Mouse (Mus musculus) heart, postnatal 36 days (tissue): ENCODE results near the gene Man1c1. TPM values are rescaled to one million over a fixed set of nuclear protein-coding genes. Genes with fewer than 3 reads are reported as not detected.
A peak's percentile ranks its signal among the peaks of the same experiment; 100 is the strongest.

Source experiments
- DNase-seq, 2 experiments: peaks; one replicate each; pipeline ENCODE4 v3.0.0; 2021 to 2022
- intact Hi-C: fragments of 180-260 bp; cut with DNase I; formaldehyde crosslinking; loops from one replicate; pipeline ENCODE4 v1.15.1; 2025
- total RNA-seq, 2 experiments: library from RNA; stranded (reverse); gene quantifications; 2 replicates each; pipeline ENCODE4 v1.2.3; 2021

The Man1c1 gene
- total RNA-seq = 10 to 100 TPM; 22.0 to 23.2 TPM

DNA sequence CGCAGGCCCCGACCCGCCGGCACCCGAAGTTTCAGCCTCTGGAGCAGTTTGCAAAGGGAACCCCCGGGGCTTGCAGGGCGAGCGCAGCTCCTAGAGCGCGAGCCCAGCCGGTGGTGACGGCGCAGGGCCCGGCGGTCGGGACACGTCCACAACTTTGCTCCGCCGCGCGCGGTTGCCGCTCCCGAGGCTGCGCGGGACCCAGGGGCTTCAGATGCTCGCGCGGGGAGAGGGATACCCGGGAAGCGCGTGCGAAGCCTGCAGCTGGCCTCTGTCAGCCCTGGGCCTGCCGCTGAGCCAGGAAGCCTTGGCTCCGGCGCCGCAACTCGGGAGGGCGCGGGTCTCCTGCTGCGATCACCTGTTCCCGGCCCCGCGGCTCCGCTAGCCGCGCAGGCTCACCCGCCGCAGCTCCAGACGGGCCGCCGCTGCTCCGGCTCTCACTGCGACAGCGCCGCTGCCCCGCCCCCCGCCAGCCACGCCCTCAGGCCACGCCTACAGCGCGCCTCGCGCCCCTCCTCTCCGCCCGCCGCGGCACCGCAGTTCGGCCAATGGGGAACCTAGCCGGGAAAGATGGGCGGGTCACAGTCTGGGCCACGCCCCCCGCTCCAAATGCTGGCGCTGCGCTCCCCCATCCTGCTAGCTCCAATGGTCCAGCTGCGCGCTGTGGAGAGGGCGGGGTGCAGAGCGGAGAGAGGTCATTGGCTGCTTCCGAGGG lies at the start of gene Man1c1:
Gene Man1c1, minus strand, starts transcription at position 456 of the 712 bp plus-strand sequence.
- peak; percentile 99 for DNase-seq
- intact Hi-C loops = loop anchor here (2.0 to 5.0 kb wide), 4 partner anchors 63 to 648 kb away; partner anchors contain the start of gene Srrm1

DNA sequence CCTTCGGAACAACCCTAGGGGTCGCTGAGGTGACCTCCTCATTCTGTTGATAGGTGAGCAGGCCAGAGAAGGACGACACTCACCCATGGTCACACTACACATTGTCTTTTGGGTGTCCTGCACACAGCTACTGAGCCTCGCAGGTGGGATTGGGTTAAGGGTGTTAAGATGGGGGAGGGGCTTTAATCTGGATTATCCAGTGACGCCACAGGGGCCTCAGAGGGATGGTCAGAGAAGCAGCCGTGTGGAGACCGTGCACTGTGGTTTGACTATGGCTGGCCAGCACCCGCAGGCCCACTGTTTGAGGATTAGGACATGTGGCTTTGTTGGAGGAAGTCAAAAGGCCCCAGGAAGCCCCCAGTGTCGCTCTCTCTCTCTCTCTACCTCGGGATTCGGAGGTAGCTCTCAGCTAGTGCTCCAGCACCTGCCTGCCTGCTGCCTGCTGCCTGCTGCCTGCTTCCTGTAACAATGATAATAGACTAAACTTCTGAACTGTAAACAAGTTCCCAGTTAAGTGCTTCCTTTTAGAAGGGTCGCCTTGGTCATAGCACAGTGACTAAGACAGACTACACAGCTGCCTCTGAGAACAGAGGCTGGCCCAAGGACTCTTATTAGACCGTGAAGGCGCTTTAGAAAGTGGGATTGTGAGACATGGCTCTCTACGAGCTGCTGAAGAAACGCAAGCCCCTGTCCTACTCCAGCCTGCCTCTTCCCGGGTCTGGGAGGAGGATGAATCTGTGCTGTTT lies 49.6 kb upstream of the Man1c1 start:
- no peak for DNase-seq
- intact Hi-C loops = loop anchor here (2.0 kb wide), 1 partner anchor 25 kb away; no protein-coding TSS in a partner anchor

- DNase-seq = no peak
- intact Hi-C loops = no loop called here
These were observed 48.9 kb upstream of the Man1c1 start for GRCm38 (mm10) chr4:134752911-134753426.

GRCm38 (mm10) chr4:134751682-134752380 lies 47.7 kb upstream of the Man1c1 start:
- no peak for DNase-seq
- intact Hi-C loops = no loop called here

DNA sequence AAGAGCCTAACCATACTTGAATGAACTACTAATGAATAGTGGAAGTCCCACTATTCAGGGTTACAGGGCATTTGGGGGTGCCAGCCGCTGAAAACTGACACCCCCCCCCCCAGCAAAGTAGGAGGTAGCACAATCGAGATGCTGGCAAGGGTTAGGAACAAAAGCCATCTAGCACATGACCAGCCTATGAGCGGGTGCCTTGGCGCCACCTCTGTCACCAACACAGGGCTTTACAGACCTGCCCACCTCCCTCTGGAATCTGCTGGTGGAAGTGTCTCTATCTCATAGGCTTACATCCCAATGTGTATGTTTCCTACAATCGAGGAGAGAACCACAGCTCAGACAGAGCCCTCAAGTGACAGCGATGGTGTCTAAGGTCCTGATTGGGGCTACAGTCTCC lies 46.7 kb upstream of the Man1c1 start:
- intact Hi-C loops = no loop called here
- no peak for DNase-seq

DNA sequence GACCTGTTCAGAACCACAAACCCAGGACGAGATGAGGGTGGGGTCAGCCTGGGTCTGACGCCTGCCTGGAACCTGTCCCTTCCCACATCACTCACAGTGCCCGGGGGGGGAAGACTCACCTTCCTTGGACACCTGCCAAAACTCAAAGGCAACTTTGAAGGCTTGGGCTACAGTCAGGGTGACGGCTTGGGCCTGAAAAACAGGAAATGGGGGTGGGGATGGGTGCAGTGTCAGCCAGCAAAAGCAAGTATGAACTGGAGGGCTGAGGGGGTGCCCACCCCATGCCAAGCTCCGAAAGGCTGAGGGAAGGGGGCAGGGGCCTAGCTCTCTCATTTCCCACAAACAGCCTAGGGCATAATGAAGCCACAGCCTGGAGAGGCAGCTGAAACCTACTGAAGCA lies 46.2 kb upstream of the Man1c1 start:
- intact Hi-C loops = no loop called here

DNA sequence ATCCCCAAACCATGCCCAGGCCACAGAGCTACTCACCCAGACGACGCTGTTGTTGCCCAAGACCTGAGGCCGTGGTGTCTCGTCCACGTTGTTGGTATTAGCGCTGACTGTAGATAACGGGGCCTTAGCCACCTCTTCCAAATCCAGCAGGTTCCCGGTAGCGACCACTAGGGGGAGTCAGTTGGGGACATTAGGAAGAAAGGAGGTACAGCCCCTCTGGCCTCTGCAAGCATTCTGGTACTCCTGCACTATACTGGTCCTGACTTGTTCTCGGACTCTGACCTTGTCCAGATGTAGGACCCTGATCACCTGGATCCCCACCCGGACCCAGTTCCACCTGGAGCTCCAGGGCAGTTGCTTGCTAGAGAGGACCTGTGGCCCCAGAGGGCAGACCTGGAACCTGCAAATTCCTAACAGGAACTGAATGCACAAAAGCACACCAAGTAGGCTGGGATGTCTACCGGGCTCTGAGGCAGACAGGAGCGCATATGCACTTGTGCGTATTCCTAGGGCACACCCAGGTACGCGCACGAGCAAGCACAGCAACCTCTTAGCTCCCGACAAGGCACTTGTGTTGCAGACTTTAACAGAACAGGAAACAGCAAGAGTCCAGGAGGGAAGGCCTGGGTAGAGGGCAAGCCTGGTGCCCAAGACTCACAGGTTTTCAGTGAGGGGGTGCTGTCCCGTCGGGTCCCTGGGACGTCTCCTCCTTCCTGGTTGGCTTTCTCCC lies 45.4 kb upstream of the Man1c1 start:
- intact Hi-C loops = no loop called here
- no peak for DNase-seq

More for the DNA sequence above, 46.2 kb upstream of the Man1c1 start:
- DNase-seq = no peak

DNA sequence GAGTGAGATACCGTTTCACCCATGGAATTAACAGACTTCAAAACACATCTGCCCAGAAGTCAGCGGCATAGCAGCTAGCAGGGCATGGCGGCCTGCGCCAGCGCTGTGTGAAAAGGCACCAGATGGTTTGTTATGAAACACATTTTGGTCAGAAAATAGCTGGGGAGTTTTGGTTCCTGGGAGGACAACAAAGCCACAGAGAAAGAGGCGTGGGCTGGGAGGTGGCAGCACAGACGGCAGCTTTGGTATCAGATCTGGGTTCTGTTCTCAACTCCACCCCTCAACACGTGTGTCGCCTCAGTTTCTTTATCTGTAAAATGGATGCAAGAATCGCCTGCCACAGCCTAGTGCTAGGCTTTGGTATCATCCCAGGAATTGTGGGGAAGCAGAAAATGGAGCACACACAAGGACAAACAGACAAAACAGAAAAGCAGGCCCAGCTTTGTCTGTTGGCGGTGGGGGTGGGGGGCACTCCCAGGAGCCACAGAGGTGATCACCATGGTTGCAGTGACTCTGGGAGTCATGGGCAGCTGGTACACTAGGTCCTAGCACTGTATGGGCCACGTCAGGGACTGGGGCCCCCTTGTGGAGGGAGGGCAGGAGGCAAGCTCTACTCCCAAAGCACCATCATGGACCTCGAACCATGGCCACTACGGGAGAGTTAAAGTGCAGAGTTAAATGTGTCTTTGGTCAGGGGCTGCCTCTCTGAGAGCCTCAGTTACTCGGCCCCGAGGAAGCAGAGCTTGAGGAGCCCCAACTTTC lies 42.0 kb upstream of the Man1c1 start:
- intact Hi-C loops = no loop called here

GRCm38 (mm10) chr4:134743881-134744633 lies 40.0 kb upstream of the Man1c1 start:
- intact Hi-C loops = no loop called here

More for the DNA sequence above, 42.0 kb upstream of the Man1c1 start:
- no peak for DNase-seq

GRCm38 (mm10) chr4:134741949-134742348 lies 37.9 kb upstream of the Man1c1 start:
- DNase-seq = no peak
- intact Hi-C loops = no loop called here

More at GRCm38 (mm10) chr4:134743881-134744633, 40.0 kb upstream of the Man1c1 start:
- no peak for DNase-seq

DNA sequence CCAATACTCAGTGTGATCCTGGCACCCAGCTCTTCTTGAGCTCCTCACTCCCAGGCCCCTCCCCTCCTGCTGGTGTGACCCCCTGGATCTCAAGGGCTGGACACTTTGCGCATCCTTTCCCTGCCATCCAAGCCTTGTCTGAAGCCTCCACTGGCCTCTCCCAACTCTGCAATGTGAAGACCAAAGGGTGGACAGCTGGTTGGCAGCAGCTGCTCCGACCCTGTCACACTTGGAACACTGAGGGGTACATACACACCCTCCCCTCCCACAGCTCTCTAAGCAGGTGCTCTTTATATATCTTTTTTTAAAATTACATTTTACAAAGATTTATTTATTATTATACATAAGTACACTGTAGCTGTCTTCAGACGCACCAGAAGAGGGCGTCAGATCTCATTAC lies 36.1 kb upstream of the Man1c1 start:
- DNase-seq = no peak
- intact Hi-C loops = no loop called here

GRCm38 (mm10) chr4:134739530-134739929 lies 35.4 kb upstream of the Man1c1 start:
- intact Hi-C loops = loop anchor here (5.0 kb wide), 1 partner anchor 53 kb away; no protein-coding TSS in a partner anchor
- DNase-seq = no peak

DNA sequence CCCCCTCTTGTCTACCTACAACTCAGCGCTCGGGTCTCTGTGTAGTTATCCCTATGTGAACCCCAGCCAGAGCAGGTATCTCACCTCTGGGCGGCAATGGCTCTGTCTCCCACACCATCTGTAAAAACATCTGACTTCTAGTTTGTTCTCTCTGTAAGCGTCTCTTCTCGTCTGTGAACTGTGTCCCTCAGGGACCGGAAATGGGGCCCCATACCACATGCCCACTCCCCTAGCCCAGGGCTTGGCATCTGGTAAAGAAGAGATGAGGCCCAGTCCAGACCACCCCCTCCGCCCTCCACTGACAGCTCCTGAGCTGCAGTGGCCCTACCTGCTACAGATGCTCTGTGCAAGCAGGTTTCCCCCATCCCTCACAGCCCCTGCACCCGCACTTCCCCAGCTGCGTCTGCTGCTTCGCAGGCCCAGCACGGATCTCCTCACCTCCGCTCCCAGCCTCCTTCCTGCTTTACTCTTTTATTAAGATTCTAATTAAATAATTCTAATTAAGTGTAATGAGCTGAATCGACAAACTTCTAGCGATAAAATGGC lies 33.3 kb upstream of the Man1c1 start:
- no peak for DNase-seq
- intact Hi-C loops = loop anchor here (5.0 kb wide), 1 partner anchor 55 kb away; no protein-coding TSS in a partner anchor

GRCm38 (mm10) chr4:134736147-134736546 lies 32.1 kb upstream of the Man1c1 start:
- DNase-seq = peak in 1 of 2 experiments; percentile 27
- intact Hi-C loops = loop anchor here (5.0 kb wide), 1 partner anchor 56 kb away; no protein-coding TSS in a partner anchor

- intact Hi-C loops = loop anchor here (5.0 kb wide), 1 partner anchor 58 kb away; no protein-coding TSS in a partner anchor
- peak; percentile 46 to 70 for DNase-seq
These were observed 30.6 kb upstream of the Man1c1 start for GRCm38 (mm10) chr4:134734629-134735081.

DNA sequence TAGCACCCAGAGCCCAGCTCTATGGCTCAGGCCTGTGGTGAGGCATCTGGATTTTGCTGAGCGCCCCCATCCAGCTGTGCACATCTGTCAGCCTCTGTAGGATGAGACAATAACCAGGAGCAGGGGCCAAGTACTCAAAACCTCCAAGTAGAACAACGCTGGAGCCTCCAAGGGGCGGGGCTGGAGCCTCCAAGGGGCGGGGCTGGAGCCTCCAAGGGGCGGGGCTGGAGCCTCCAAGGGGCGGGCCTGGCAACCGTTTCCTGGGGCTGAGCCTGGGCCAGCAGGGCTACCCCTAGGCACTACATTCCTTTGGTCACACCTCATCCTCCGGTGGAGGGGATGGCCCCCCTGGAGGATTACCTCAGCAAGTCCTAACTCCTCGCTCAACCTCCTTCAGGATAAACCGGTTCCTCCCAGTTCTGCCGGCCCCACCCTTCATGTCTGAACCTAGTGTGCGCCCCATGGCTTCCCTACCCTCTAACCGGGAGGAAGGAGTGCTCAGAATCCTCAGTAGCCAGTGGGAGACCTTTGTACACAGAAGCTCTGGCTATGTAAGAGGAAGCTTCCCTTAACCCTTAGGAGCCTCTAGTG lies 30.0 kb upstream of the Man1c1 start:
- intact Hi-C loops = no loop called here
- peak; percentile 72 to 81 for DNase-seq

GRCm38 (mm10) chr4:134733371-134733770 lies 29.3 kb upstream of the Man1c1 start:
- intact Hi-C loops = no loop called here
- DNase-seq = no peak

GRCm38 (mm10) chr4:134730106-134730505 lies 26.0 kb upstream of the Man1c1 start:
- peak in 1 of 2 experiments; percentile 26 for DNase-seq
- intact Hi-C loops = no loop called here
